Mouse (Mus musculus) heart, postnatal 10 days (tissue): ENCODE data around the gene Doc2b. TPM values are rescaled to one million over a fixed set of nuclear protein-coding genes. Genes with fewer than 3 reads are reported as not detected.

Source experiments
- DNase-seq, 2 experiments: peaks; one replicate each; pipeline ENCODE4 v3.0.0; 2021
- intact Hi-C: fragments of 180-260 bp; cut with DNase I; formaldehyde crosslinking; loops from one replicate; pipeline ENCODE4 v1.15.1; 2025
- total RNA-seq, 2 experiments: library from RNA; stranded (reverse); gene quantifications; 2 replicates each; pipeline ENCODE4 v1.2.3; 2021

The Doc2b gene
- total RNA-seq, 2 experiments from 2014 or later: 0.40 to 0.41 TPM

- intact Hi-C loops: no loop called here
- no peak for DNase-seq
Observed at GRCm38 (mm10) chr11:75794602-75795320, 1.1 kb downstream of the Doc2b start.

GRCm38 (mm10) chr11:75793351-75793750, 2.5 kb downstream of the Doc2b start:
- intact Hi-C loops: no loop called here
- DNase-seq: no peak

GRCm38 (mm10) chr11:75792535-75792934, 3.3 kb downstream of the Doc2b start:
- DNase-seq: no peak
- intact Hi-C loops: no loop called here

DNA sequence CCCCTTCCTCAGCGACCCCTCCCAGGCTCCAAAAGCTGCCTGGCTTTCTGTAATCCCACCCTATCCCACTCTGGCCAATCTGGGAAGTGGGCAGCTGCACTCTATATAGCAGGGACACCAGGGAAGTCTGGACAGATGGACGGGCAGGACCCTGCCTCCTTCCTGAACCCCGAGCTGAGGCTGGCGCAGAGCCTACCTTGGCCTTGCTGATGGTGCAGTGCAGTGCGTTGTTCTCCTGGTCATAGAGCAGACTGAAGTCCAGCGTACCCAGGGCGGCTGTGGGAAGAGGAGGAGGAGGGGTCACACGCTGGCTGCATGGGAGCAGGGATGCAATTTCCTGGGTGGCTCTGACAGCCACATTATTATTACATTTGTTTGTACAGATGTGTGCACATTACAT, 10.0 kb downstream of the Doc2b start:
- intact Hi-C loops: no loop called here
- DNase-seq: no peak

DNA sequence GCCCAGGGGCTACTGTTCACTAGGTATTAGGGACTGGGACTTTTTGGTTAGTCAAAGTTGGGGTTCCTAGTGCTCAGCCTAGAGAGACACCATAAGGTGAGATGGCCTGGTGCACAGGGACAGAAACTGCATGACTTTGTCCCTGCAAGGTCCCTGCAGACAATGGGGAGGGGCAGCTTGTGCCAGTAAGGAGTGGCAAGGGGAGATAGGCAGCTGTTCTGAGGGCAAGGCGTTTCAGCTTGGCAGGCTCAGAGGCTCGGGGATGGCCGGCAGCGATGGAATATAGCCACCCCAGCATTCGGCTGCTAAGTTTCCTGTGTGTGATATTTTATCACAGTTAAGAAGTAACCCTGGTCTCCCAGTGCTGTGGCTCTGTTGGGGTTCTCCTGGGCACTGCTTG, 12.1 kb downstream of the Doc2b start:
- intact Hi-C loops: loop anchor here (2.0 to 5.0 kb wide), 3 partner anchors 119 to 434 kb away; partner anchors contain the start of genes Dbil5 and Gemin4
- DNase-seq: no peak

- intact Hi-C loops: loop anchor here (1.0 to 5.0 kb wide), 4 partner anchors 121 to 435 kb away; partner anchors contain the start of genes Dbil5 and Gemin4
- DNase-seq: peak; percentile 78 to 82
Observed at GRCm38 (mm10) chr11:75781919-75782318, 13.9 kb downstream of the Doc2b start.

DNA sequence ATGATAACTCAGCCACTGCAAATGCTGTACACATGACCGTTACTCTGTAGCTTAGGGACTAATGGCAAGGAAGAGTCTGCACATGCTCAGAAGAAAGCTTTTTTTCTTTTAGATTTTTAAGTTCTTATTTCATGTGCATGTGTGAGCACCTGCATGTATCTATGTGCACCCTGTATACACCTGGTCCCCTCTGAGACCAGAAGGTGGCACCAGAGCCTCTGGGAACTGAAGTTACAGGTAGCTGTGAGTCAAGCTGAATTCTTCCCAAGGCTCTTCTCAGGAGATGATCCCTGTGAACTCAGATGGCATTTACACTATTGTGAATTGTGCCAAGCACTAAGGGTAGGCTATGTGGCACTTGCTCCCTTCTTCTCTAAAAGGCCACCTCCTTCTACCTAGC, 19.9 kb downstream of the Doc2b start:
- intact Hi-C loops: no loop called here
- no peak for DNase-seq

- DNase-seq: no peak
- intact Hi-C loops: no loop called here
Observed at GRCm38 (mm10) chr11:75772562-75772961, 23.3 kb downstream of the Doc2b start.

DNA sequence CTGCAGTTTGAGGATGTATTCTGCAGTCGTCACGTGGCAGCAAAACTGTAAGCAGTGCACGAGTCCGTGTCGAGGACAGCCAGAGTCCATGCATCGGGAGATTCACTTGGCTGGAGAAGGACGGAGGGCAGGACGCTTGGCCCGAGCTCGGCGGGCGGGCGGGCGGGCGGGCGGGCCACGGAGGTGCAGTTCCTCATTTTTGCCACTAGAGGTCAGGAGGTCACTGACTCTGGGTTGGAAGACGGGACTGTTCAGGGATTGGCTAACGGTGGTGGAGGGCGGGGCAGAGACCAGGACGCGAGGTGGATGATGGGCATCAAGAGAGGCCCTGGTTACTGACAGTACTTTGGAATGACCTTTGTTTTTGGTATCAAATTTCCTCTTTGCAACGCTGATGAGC, 26.6 kb downstream of the Doc2b start:
- peak; percentile 91 to 93 for DNase-seq
- intact Hi-C loops: no loop called here

- intact Hi-C loops: no loop called here
- no peak for DNase-seq
Observed at GRCm38 (mm10) chr11:75768091-75768989, 27.5 kb downstream of the Doc2b start.

DNA sequence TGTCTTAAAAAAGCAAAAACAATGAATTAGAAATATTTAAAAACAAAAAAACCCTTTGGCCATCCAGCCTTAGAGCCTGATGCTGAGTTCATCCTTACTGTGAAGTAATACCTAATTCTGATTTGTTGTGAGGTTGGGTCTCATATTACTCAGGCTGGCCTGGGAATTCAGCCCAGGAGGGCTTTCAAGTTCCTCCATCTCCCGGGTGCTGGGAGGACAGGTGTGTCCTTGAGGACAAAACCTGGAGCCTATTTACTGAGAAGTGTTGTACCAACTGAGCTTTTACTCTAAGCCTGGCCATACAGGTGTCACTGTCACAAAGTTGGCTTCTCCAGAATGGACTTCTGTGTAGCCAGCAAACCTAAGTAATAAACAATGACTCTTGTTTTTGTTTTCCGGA, 28.8 kb downstream of the Doc2b start:
- no peak for DNase-seq
- intact Hi-C loops: loop anchor here (2.0 kb wide), 1 partner anchor 30 kb away; no protein-coding TSS in a partner anchor

- no peak for DNase-seq
- intact Hi-C loops: no loop called here
Observed at GRCm38 (mm10) chr11:75765161-75765560, 30.7 kb downstream of the Doc2b start.

GRCm38 (mm10) chr11:75764521-75765023, 31.3 kb downstream of the Doc2b start:
- DNase-seq: no peak
- intact Hi-C loops: no loop called here

- intact Hi-C loops: no loop called here
- DNase-seq: no peak
Observed at GRCm38 (mm10) chr11:75762708-75763107, 33.1 kb downstream of the Doc2b start.

- no peak for DNase-seq
- intact Hi-C loops: no loop called here
Observed at GRCm38 (mm10) chr11:75760785-75761184, 35.1 kb downstream of the Doc2b start.

DNA sequence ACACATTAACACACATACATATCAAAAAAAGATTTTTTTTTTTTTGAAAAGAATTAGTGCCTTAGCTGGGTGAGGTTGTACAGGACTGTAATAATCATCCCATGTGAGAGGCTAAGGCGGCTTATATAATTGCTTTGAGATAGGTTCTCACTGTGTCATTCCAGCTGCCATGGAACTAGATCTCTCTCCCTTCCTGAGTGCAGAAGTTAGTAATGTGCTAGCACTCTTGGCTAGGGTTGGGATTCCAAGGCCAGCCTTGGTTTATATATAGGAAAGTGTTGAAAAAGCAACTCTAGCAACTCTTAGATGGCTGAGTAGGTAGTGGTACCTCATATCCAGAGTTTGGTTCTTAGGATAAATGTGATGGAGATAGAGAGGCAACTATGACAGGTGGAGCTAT, 37.3 kb downstream of the Doc2b start:
- DNase-seq: no peak
- intact Hi-C loops: no loop called here

GRCm38 (mm10) chr11:75756687-75757086, 39.2 kb downstream of the Doc2b start:
- DNase-seq: no peak
- intact Hi-C loops: no loop called here

GRCm38 (mm10) chr11:75751082-75751481, 44.8 kb downstream of the Doc2b start:
- intact Hi-C loops: no loop called here
- no peak for DNase-seq

- no peak for DNase-seq
- intact Hi-C loops: no loop called here
Observed at GRCm38 (mm10) chr11:75750537-75750936, 45.3 kb downstream of the Doc2b start.

DNA sequence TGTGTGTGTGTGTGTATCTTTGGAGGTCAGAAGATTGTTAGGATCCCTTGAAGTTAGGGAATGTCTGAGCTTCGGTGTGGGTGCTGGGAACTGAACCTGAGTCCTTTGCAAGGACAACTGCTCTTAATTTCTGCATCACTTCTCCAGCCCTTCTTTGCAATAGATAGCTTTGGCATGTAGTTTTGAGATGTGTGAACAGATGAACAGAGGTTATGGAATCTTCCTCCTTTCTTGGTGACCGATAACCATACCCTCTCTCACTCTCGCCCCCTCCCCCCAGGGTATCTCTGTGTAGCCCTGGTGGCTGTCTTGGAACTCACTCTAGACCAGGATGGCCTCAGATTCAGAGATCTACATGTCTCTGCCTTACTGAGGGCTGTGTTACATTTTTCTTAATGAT, 51.1 kb downstream of the Doc2b start:
- DNase-seq: no peak
- intact Hi-C loops: no loop called here

DNA sequence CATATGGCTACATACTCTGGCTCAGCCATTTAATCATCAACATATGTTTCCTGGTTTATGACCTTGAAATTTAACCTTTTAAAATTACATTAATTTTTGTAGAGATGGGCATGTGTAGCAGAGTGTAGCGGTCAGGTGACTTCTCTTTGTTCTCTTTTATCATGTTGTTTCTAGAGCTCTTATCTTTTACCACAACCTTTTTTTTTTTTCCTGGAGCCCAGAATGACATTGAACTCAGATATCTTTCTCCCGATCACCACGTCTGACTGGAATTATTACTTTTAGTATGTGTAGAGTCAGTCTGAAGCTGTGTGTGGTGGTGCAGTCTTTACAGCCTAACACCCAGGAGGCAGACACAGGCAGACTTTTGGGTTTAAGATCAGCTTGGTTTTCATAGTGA, 54.2 kb downstream of the Doc2b start:
- intact Hi-C loops: no loop called here
- DNase-seq: no peak

DNA sequence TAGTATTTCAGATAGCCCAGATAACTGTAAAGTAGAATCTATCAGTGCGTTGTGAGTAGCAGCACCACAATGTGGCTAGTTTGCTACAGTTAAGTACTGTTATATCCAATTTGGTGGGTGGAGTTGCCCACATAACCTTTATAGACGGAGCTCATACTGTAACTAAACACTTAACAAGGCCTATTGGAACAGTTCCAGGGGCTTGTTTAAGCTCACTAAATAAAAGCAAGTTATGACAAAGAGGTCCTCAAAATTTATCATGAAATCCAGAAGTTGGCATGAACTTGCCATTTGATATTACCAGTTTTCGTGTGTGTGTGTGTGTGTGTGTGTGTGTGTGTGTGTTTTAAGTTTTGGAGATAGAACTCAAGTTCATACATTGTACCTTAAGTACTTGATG, 55.6 kb downstream of the Doc2b start:
- intact Hi-C loops: no loop called here
- DNase-seq: no peak
